Mouse (Mus musculus) kidney, adult 8-10 months (tissue): Measurements from ENCODE around the gene Arl11.

Experiments
- DNase-seq, 2 experiments: peaks; one replicate each; pipeline ENCODE4 v3.0.0; 2022

Gene Arl11

DNA sequence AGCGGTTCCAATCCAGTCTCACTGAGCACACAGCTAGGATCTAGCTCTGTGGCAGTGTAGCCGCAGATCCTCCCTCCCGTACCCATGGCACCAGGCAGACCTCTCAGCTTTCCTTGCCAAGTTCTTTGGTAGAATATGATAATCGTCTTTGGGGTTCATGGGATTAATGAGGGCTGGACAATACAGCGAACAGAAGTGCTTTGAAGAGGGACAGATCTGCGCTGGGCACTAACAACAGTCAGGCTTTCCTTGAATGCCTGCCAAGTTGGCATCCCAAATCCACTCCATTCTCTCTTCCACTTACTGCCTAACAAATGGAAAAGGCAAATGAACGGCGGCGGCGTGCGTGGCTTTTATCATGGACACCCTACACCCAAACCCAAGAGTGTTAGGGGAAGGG is 21.0 kb downstream of the Arl11 start:
- DNase-seq: no peak

DNA sequence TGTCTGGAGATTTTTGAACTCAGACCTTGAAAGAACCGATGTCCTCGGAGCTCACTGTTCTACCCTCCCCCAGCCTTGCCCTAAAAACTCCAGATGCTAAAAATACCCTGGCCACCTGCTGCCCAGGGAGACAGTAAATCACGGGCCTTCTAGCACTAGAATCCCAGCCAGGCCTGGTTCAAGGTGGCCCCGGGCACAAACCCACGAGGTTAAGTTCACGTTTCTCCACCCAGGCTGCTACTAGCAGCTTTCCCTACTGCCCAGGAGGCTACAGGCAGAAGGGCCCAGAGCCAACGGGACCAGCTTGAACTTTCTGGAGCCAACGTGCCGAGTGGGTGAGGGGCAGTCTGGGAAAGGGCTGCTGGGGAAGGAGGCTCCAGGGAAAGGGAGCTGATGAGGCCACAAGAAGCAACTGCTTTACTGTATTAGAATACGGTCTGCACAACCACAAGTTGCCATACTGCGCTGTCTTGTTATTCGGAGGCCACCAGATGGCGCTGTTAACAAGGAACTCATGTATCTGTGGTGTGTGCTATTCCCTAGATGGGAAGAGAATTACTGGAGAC is 21.5 kb downstream of the Arl11 start:
- DNase-seq: peak; percentile 47 to 68

DNA sequence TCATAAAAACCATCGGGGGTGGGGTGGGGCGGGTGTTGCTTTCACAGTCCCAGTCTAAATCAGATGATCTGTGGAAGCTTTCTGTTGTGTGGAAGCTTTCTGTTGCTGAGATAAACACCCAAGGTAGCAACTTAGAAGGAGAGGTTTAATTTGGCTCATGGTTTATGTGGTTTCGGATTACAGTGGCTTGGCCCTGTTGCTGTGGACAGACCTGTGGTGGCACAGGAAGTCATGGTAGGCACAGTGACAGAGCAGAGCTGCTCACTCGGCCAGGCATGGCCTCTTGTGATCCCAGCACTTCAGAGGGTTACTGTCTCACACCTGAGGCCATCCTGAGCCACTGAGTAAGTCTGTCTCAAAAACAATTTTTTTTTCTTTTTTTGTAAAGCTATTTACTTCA is 29.8 kb downstream of the Arl11 start:
- DNase-seq: no peak

DNA sequence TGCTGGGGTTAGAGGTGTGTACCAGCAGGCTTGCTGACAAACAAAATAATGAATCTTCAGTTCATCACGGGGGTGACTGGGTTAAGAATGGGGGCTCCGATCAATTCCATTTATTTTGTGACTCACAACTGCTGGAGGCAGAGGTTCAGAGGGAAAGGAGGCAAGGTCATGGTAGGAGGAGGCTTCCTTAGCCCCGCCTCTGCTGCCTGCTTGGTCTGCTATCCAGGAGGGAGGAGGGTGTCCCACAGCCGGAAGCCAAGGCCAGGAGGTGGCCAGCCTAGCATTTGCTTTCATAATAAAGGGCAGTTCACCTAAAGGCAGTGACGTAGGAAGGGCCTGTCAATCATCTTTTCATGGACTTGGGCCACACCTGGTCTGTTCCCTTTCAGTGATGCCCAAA is 35.0 kb downstream of the Arl11 start:
- DNase-seq: no peak

DNA sequence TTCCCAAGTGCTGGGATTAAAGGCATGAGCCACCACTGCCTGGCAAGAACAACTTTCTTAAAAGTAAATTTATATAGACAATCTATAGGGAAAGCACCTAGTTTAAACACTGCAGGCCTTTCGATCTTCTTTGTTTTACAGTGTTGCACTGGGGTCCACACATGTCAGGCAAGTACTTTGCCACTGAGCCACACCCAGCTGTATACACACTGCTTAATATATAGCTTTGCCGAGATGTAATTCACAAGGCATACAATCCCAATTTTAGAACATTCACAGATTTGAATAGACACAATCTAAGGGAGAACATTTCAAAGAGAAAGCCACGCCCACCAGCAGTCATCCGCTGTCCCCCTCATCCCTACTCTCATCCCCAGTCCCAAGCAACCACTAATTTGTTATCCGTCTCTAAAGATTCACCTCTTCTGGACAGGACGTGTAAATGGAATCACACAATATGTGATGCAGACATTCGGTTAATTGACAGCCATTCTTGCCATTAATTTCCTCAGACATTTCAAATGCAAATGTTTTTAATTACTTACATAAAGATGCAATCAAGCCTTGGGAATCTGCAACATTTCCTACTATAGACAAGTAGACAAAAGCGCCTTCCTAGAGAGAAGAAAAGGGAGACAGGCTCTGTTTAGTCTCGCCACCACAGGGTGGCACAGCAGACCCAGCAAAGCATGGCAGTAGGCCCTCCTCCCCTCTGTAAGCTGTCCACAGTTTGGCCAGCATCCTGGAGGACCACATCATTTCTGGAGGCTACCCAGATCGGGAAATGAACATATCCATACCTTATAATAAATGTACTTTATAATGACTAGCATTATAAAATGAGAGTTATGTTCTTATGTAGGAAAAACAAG is 37.5 kb downstream of the Arl11 start:
- DNase-seq: no peak

DNA sequence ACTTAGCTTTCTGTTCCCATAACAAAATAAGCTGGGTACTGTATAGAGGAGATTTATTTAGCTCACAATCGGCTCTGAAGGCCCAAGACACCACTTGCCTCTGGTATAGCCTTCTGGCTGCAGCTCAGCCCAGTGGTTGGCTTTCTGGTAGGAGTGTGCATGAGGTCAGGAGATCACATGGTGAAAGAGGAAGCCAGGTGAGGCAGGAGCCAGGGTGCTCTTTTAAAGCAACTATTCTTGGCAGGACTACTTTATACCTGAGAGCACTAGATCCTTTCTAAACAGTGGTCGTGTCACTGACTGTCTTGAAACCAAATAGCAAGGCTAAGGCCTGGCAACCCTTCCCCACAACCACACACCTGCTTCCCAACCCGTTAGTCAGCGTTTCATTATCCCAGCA is 40.3 kb downstream of the Arl11 start:
- DNase-seq: no peak

DNA sequence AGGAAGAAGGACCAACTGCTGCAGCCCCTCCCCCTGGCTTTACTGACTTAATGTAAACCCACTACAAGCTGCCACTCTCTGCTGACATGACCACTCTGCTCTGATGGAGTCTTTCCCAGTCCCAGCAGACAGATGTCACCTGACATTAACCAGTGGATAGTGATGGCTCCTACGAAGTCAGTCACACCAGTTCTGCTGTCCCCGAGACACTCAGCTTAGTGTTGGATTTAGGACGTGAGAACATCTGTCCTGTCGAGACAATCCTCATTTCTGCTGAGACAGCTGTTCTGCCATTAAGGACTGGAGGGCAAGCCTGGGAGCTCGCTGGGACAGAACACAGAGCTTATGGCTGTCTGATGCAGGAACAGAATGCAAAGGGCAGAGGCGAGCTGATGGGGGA is 41.3 kb downstream of the Arl11 start:
- DNase-seq: no peak

DNA sequence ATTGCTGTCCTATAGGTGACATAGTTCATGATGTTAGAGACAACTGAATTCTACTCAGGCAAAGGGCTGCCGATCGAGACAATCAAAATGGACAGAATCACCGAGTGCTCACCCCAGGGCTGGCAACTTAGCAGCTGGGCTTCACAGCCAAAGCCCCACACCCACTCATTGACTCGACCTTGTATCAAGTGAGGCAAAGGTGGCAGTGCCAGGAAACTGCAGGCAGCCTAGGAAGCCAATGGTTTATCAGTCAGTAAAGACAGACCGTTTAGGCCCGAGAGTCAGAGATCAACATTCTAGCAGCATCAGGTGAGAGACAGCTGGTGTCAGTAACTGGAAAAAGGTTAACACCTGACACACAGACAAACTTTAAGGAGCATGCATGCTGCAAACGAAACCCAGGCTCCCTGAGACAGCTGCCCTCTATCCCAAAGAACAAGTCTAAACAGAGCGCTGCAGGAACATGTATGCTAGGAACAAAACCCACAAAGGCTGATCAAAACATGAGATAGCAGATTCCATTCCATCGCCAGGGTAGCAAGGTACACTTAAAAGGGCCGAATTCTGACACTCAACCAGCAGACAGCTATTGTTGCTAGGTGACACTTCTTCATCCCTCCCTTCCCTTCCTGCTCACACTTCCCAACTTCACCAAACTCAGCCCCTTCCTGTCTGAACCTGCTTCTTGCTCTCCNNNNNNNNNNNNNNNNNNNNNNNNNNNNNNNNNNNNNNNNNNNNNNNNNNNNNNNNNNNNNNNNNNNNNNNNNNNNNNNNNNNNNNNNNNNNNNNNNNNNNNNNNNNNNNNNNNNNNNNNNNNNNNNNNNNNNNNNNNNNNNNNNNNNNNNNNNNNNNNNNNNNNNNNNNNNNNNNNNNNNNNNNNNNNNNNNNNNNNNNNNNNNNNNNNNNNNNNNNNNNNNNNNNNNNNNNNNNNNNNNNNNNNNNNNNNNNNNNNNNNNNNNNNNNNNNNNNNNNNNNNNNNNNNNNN is 45.0 kb downstream of the Arl11 start:
- no peak for DNase-seq

DNA sequence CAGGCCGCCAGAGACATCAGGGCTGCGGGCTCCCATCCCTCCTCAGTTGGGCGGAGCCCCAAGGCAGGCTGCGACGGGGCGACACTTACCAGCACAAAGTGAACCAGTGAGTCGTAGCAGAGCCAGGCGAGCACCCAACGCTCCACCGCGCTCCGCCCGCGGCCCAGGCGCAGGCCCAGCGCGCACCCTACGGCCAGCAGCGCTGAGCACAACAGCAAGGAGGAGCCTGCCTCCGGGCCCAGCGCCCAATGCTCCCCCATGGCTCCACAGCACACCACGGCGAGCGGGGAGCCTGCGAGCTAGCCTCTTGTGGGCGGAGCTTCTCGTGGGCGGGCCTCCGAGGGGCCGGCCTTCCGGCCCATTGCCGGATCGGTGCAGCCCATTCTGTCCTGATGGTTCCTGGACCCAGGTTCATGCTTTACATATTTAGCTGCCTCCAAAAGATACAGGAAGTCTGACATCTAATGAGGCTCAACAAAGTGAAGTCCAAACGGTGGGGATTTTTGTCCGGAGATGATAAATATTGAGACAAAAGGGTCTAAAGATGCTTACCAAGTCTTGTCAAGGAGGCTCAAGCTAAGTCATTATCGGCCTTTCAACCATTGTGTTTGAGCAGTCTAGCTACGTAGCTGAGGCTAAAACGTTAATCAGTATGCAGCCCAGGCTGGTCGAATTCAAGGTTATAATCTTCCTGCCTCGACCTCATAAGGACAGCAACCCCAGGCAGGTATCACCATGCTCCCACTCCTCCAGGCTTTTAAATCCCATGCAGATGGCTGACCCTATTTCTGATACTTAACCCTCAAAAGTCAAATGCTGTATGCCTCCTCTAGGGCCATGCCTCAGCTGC is 50.8 kb downstream of the Arl11 start, which contains the start of gene Ebpl:
Gene Ebpl, minus strand, starts transcription at position 309 of the 850 bp plus-strand sequence.
- peak; percentile 91 to 92 for DNase-seq

DNA sequence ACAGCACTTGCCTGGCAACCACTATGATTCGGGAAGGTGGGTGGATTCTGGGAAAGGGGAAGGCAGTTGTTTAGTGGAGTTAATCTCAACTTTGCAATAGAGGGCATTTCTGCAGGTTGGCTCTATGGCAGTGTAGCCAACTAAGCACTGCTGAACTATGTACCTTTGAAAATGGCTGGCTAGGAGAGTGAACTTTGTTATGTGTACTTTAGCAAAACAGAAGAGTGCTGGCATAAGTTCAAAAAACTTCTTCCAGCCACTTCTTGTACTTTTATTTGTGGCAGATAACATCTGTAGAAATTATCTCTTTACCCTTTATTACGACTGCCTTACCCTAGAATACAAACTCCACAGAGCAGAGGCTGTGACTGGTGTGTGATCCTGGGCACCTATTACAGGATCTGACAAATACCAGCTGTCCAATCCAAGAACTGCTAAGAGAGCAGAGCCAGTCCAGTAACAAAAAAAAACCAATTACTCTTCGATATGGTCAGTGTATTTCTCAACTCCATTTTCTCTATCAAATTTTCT is 51.5 kb downstream of the Arl11 start:
- peak in 1 of 2 experiments; percentile 31 for DNase-seq
